Comparison of ENCODE assay signal across 16 mouse cellular contexts in genomic region chr11:52276961-52277391, GRCm38 (mm10).
"Had no signal": no experiment of that assay in that cellular context is flagged by ENCODE, and none has a peak within 500 bp of the region (broad histone marks: within the 10 kb centered on the region; RNA-seq: fewer than 3 reads in every experiment).

No protein-coding gene starts in this region.

- H3K36me3 ChIP-seq: liver, embryonic 13.5 days; midbrain, embryonic 15.5 days; neural tube, embryonic 12.5 days; stomach, embryonic 15.5 days had no signal

- H3K9ac ChIP-seq: limb, embryonic 12.5 days; liver, embryonic 13.5 days; liver, postnatal 0 days; lung, embryonic 15.5 days; midbrain, embryonic 15.5 days; neural tube, embryonic 12.5 days; stomach, embryonic 15.5 days had no signal

- H3K9me3 ChIP-seq: limb, embryonic 12.5 days; liver, embryonic 13.5 days; lung, embryonic 15.5 days; megakaryocyte, embryonic 14.5 days; midbrain, embryonic 15.5 days; neural tube, embryonic 12.5 days; stomach, embryonic 15.5 days had no signal

- H3K27ac ChIP-seq: left cerebral cortex, adult 2 months; limb, embryonic 12.5 days; liver, embryonic 13.5 days; lung, embryonic 15.5 days; macrophage; midbrain, embryonic 15.5 days; neural tube, embryonic 12.5 days; stomach, embryonic 15.5 days had no signal

- H3K4me1 ChIP-seq: midbrain, embryonic 15.5 days had no signal

- DNase-seq: kidney, adult 8-10 months; kidney, postnatal 25 days; liver; liver, embryonic 13.5 days; liver, postnatal 0 days; lung, postnatal 14 days had no signal

- H3K4me3 ChIP-seq: left cerebral cortex, adult 2 months; limb, embryonic 12.5 days; liver, embryonic 13.5 days; lung, embryonic 15.5 days; megakaryocyte, embryonic 14.5 days; midbrain, embryonic 15.5 days; neural tube, embryonic 12.5 days; stomach, embryonic 15.5 days had no signal

- ATAC-seq: intestine, postnatal 0 days; liver, postnatal 0 days; midbrain, embryonic 15.5 days had no signal

- H3K27me3 ChIP-seq: lung, embryonic 15.5 days; neural tube, embryonic 12.5 days; stomach, embryonic 15.5 days had no signal

- H3K4me2 ChIP-seq: limb, embryonic 12.5 days; liver, embryonic 13.5 days; lung, embryonic 15.5 days; midbrain, embryonic 11.5 days; midbrain, embryonic 15.5 days; neural tube, embryonic 12.5 days; stomach, embryonic 15.5 days had no signal
